Mouse (Mus musculus) heart, adult 2 months (tissue): ENCODE data around the gene Ubl7. TPM values are rescaled to one million over a fixed set of nuclear protein-coding genes. Genes with fewer than 3 reads are reported as not detected.

ENCODE experiments used
- DNase-seq, 2 experiments: peaks; one replicate each; pipeline ENCODE4 v3.0.0; 2021
- H3K27ac ChIP-seq: fragments of 200-600 bp; 2 replicates; pipeline ENCODE4 v1.8.1; 2022
- H3K27me3 ChIP-seq: fragments of 200-500 bp; 2 replicates; pipeline ENCODE4 v1.6.1; 2012; ENCODE audit warnings: mild to moderate bottlenecking, low read length, inconsistent platforms, mixed read lengths; ENCODE audit not compliant: control insufficient read depth, insufficient read depth
- H3K36me3 ChIP-seq: fragments of 200-500 bp; 2 replicates; pipeline ENCODE4 v1.6.1; 2012; ENCODE audit warnings: low read length, inconsistent platforms; ENCODE audit not compliant: control insufficient read depth, insufficient read depth
- H3K4me1 ChIP-seq: fragments of 200-500 bp; 2 replicates; pipeline ENCODE4 v1.6.1; 2011; ENCODE audit warnings: low read length; ENCODE audit not compliant: control insufficient read depth, insufficient read depth
- H3K4me3 ChIP-seq: fragments of 200-600 bp; 2 replicates; pipeline ENCODE4 v1.8.1; 2022
- H3K79me2 ChIP-seq: fragments of 200-500 bp; replicated peaks from 2 replicates; pipeline ENCODE4 v1.6.1; 2012; ENCODE audit warnings: mild to moderate bottlenecking, inconsistent platforms, low read length, moderate library complexity, mixed read lengths; ENCODE audit not compliant: control insufficient read depth, insufficient read depth
- H3K9ac ChIP-seq: fragments of 200-500 bp; 2 replicates; pipeline ENCODE4 v1.6.1; 2012; ENCODE audit warnings: low read depth, mild to moderate bottlenecking, control low read depth, inconsistent platforms, low read length, mixed read lengths
- CTCF ChIP-seq: fragments of 200-600 bp; IDR thresholded peaks from 2 replicates; pipeline ENCODE4 v1.8.1; 2022; ENCODE audit warnings: antibody characterized with exemption, mild to moderate bottlenecking, moderate library complexity
- EP300 ChIP-seq: fragments of 200-500 bp; IDR thresholded peaks from 2 replicates; pipeline ENCODE4 v1.6.1; 2011; ENCODE audit warnings: low read depth, low read length, control low read depth; ENCODE audit not compliant: insufficient read depth
- POLR2A ChIP-seq: fragments of 200-500 bp; IDR thresholded peaks from 2 replicates; pipeline ENCODE4 v1.6.1; 2011; ENCODE audit warnings: mild to moderate bottlenecking, low read depth, low read length, control low read depth; ENCODE audit not compliant: insufficient read depth
- WGBS: fragments of 180-500 bp; shearing (Covaris S2); methylation state at CpG from one replicate; pipeline ENCODE4 v1.1.7; 2018; 5-methylcytosine and 5-hydroxymethylcytosine counted together
- intact Hi-C: fragments of 180-260 bp; cut with DNase I; formaldehyde crosslinking; loops from one replicate; pipeline ENCODE4 v1.15.1; 2025
- polyA plus RNA-seq: library from polyadenylated mRNA; depleted of rRNA; stranded (reverse); fragments of >200 nt; gene quantifications from 2 replicates; pipeline ENCODE4 v1.2.3, GENCODE M21; 2012
- total RNA-seq, 2 experiments: library from RNA; stranded (reverse); gene quantifications; 2 replicates each; pipeline ENCODE4 v1.2.3; 2021

Gene Ubl7
- total and polyA plus RNA-seq, 3 experiments, result 75.2 to 139 (median 83.2) TPM

DNA sequence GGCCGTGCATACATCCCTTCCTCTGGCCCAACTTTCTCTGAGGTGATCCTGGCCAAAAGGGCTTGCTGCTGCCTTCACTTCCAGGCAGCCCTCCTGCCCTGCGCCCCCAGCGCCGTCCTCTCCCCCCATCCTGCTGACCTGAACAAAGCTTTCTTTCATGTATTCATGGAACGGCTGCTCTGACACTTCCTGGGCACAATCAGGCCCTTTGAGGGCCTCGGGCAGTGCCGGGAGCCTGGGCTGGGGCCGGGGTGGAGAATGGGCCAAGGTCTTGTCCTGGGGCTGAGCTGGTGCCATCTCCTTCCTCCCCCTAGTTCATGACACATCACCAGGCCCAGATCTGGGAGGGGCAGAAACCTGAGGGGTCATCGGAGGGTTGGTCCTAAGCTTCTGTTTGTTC lies 39.7 kb downstream of the Ubl7 start:
- DNase-seq, result peak in 1 of 2 experiments; percentile 25
- intact Hi-C loops, result no loop called here
- peak overlapping the region; percentile 86 for H3K27ac ChIP-seq
- TF ChIP-seq CTCF, result no peak
- TF ChIP-seq EP300, result no peak
- no peak for TF ChIP-seq POLR2A
- no peaks in the 10 kb centered on the region for H3K79me2 ChIP-seq
- WGBS, result 52% methylated on average over 9 of the region's 9 CpGs
- peak overlapping the region; percentile 22 for H3K9ac ChIP-seq
- peaks cover 36% of the 10 kb centered on the region for H3K4me1 ChIP-seq
- H3K4me3 ChIP-seq, result peak overlapping the region; percentile 30
- H3K27me3 ChIP-seq, result no peaks in the 10 kb centered on the region
- H3K36me3 ChIP-seq, result no peaks in the 10 kb centered on the region

DNA sequence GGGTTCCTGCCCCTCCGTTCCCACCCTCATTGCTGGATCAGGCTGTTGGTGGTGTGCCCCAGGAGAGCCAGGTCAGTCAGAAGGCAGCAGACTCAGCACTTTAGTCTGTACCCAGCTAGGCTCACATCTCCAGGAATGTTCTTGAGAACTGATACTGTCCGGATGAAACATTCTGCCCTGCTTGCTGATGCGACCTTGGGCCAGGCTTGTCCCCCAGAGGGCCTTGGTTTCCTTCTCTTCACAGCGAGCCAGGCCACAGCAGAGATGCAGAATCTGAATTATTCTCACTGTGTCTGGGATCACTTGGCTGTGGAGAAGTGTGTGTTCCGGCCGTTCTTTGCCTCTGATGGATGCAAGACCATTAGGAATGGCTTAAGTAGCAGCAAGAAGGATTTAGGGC lies 41.2 kb downstream of the Ubl7 start:
- peak in 1 of 2 experiments; percentile 18 for DNase-seq
- intact Hi-C loops, result no loop called here
- peak overlapping the region; percentile 7 for H3K9ac ChIP-seq

DNA sequence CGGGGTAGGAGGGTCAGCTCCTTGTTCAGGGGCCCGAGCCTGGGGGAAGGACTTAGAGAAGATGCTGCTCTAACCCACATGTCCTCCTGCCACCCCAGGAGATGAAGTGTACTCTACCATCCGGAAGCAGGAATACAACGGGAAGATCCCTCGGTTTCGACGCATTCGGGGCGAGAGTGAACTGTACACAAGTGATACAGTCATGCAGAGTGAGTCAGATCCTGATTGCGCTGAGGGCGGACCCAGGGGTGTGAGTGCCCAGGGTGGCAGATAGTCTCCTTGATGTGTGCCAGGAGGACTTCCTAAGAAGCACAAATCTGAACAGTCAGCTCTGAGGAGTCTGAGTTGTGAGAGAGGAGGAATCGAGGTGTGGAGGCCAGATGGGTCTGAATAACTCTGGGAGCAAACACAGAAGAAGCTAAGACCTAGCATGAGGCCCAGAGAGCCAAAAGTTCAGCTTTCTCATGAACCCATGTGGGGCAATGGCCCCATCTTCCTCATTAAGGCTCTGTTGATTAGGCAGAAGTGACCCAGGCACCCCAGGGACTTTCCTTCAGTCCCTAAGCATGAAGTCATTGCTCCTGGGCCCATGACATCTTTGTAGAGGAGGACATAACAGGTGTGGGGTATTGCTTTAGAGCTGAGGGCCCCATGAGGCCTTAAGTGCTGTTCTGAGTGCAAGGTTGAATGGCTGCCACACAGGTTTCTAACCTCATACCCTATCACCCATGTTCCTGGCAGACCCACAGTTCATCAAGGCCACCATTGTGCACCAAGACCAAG lies 44.4 kb downstream of the Ubl7 start:
- intact Hi-C loops, result no loop called here
- WGBS, result 76% methylated on average over 12 of the region's 12 CpGs
- H3K4me1 ChIP-seq, result peaks cover 22% of the 10 kb centered on the region
- DNase-seq, result no peak
- H3K27ac ChIP-seq, result peak overlapping the region; percentile 65
- TF ChIP-seq POLR2A, result no peak
- TF ChIP-seq EP300, result no peak
- TF ChIP-seq CTCF, result no peak
- H3K79me2 ChIP-seq, result no peaks in the 10 kb centered on the region
- H3K27me3 ChIP-seq, result no peaks in the 10 kb centered on the region
- no peak overlapping the region for H3K4me3 ChIP-seq
- peaks cover 13% of the 10 kb centered on the region for H3K36me3 ChIP-seq
- no peak overlapping the region for H3K9ac ChIP-seq

More for the DNA sequence above, 41.2 kb downstream of the Ubl7 start:
- Histone ChIP-seq H3K4me1 (peaks cover 30% of the 10 kb centered on the region), H3K27me3 (no peaks in the 10 kb centered on the region), H3K79me2 (no peaks in the 10 kb centered on the region), H3K27ac (peak overlapping the region; percentile 86), H3K4me3 (no peak overlapping the region), H3K36me3 (no peaks in the 10 kb centered on the region; the same call in 1 of the 2 replicates)
- 44% methylated on average over 6 of the region's 6 CpGs for WGBS
- TF ChIP-seq POLR2A (no peak), EP300 (no peak), CTCF (no peak)

DNA sequence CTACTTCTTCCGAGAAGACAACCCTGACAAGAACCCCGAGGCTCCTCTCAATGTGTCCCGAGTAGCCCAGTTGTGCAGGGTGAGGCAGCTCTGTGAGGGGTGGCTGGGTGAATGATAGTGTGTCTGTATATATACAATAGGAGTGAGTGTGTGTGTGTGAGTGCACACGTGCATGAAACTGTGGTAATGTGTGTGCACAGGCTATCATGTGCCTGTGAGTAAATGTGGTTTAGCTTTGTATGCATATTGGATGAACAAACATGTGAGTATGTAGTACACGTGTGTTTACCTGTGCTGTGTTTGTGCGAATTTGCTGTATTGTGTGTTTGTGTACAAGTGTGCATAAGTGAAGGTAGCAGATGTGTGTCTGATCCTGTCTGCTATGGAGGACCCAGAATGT lies 45.0 kb downstream of the Ubl7 start:
- Histone ChIP-seq H3K79me2 (no peaks in the 10 kb centered on the region), H3K27ac (no peak overlapping the region; the same call in 1 of the 2 replicates), H3K9ac (no peak overlapping the region), H3K4me1 (peaks cover 25% of the 10 kb centered on the region), H3K27me3 (no peaks in the 10 kb centered on the region), H3K36me3 (peaks cover 13% of the 10 kb centered on the region), H3K4me3 (no peak overlapping the region)
- no peak for TF ChIP-seq EP300
- TF ChIP-seq POLR2A, result no peak
- TF ChIP-seq CTCF, result no peak
- WGBS, result 71% methylated on average over 6 of the region's 6 CpGs
- intact Hi-C loops, result no loop called here
- DNase-seq, result no peak

DNA sequence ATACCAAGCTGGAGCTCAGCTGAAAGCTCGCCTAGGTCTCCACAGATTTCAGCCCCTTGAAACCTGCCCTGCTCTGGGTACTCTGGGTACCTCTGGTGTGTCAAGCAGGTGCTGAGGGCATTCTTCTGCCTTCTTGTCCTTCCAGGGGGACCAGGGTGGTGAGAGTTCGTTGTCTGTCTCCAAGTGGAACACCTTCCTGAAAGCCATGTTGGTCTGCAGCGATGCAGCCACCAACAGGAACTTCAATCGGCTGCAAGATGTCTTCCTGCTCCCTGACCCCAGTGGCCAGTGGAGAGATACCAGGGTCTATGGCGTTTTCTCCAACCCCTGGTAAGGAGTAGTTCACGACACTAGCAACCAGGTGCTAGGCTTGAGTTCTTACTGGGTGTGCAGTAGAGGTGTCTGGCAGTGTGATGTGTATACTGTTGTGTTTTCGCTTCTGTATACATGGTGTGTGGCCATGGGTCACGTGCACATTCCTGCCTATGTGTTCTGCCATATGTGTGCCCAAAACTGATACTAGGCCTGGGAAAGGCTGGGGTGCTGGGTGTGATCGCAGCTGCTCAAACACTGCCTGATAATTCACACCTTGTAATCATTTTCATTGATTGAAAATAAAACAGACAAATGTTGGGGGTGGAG lies 45.5 kb downstream of the Ubl7 start:
- no peak for DNase-seq
- Histone ChIP-seq H3K36me3 (peaks cover 16% of the 10 kb centered on the region), H3K4me3 (no peak overlapping the region), H3K27ac (no peak overlapping the region; the same call in 1 of the 2 replicates), H3K79me2 (no peaks in the 10 kb centered on the region), H3K27me3 (no peaks in the 10 kb centered on the region), H3K4me1 (peaks cover 24% of the 10 kb centered on the region), H3K9ac (no peak overlapping the region)
- TF ChIP-seq CTCF (no peak), POLR2A (no peak), EP300 (no peak)
- intact Hi-C loops, result no loop called here
- 76% methylated on average over 9 of the region's 9 CpGs for WGBS

DNA sequence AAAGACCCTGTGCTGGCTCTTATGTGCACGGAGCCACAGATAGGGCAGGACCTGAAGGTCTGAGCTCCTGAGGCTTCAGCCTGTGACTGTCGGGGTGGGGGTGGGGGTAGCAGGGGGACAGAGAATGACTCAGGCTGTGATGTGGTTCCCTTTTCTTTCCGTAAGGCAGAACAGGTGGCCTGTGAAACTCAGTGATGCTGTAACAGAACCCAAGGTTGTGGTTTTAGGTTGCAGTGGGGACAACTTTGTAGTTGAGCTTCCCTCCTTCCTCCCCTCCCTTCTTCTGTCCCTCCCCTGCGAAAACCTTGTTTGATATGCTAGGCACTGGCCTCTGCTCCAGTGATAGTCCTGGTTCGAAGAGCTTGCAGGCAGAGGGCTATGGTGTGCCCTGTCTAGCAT lies 46.1 kb downstream of the Ubl7 start:
- H3K4me3 ChIP-seq, result no peak overlapping the region
- WGBS, result 80% methylated on average over 5 of the region's 5 CpGs
- H3K27ac ChIP-seq, result peak overlapping the region; percentile 26
- no peaks in the 10 kb centered on the region for H3K27me3 ChIP-seq
- intact Hi-C loops, result no loop called here
- no peaks in the 10 kb centered on the region for H3K79me2 ChIP-seq
- DNase-seq, result no peak
- TF ChIP-seq POLR2A (no peak), EP300 (no peak), CTCF (no peak)
- H3K9ac ChIP-seq, result no peak overlapping the region
- peaks cover 21% of the 10 kb centered on the region for H3K4me1 ChIP-seq
- H3K36me3 ChIP-seq, result peaks cover 20% of the 10 kb centered on the region
